Mouse (Mus musculus): ENCODE measurements at regions not wholly inside any gene's neighbourhood (a gene's known extent, or its start where the extent isn't known, plus 50 kb on each side); places are given as distances from the start of the nearest gene placed in this dataset.

DNA sequence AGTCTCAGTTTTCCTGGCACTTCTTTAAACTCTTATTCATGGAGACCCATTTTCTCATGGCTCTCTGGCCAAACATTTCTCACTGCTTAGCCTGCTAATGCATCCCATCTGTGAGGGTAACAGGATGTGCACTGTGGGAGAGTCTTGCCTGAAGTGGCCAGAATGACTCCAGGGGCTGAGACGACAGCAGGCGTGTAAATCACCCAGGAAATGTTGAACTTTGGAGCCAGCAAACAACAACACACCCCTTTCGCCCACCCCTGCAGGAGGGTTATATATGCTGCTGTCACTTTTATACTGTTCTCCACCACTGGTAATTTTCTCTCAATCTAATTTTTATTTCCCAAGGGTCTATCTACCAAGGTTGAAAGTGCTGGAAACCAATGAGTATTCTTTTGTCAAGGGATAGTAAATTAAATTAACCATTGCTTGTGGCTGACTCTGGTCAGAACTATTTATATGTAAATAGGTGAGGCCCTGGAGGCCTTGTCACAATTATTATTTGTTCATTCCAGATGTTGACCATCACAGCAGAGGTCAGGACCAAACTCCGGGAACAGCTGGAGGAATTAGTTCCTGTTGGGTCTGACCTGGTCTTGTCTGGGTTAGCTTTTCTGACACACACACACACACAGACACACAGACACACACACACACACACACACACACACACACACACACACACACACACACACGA is 378.2 kb downstream of the Nucb2 start:
- no peak for DNase-seq

DNA sequence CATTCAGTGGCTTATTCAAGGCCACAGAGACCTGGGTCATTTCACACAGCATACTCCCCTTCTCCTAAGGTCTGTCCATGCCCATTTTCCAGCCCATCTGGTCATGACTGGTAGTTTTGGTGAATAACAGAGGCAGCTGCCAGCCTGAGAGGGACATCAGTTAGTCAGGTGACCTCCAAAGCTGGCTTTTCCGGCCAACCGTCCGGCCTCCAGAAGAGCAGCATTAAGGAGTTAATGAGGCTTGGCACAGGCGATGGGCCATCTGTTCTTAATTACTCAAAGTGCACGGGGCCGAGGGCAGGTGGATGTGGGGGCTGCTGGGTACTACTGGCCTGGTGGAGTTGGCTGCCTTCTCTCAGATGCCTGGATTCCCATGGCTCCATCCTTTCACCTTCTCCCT is 389.7 kb downstream of the Nucb2 start:
- DNase-seq = no peak

DNA sequence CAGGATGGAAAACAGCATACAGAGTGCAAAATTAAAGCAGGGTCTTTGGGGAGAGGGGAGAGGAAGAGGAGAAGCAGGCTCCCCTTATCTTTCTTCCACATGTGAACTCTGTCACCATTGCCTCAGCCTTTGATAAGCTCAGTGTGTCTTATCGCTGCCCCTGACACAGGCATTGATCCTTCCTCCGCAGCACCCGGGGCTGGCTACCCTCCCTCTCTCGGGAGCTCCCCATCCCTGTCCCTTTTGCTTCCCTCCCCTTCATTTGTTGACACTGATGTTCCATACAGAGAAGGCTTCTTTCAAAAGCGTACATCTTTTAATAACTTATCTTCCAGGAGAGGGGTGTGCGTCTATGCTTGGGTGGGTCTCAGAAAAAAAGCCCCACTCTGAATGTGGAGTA is 411.6 kb downstream of the Nucb2 start:
- DNase-seq = no peak

DNA sequence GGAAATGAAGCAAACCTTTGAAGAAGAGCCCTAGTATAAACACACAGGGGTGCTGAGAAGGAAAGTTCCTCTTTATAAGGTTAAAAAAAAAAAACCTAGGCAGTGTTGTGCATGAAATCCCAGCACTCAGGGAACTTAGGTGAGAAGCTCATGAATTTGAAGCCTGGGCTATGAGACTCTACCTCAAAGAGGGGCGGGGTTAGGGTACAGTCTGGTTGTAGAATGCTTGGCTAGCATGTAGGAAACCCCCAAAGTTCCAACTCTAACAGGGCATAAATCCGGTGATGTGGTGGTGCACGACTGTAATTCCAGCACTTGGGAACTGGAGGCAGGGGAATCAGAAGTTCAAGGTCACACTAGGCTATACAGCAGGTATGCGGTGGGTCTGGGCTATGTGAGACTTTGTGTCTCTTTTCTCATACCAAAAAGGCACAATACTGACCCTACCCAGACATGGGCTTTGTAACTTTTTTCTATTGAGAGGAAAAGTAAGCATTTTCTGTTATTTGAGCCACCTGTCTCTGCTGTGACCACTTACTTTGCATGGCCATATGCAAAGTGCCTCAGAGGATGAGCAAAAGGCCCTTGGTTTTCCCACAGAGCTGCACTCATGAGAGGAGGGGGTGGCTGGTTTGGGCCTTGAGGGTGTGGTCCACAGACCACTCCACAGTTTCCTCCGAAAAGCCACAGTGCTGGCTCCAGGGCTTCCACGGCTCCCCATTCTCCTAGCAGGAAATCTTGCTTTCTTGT is 413.9 kb downstream of the Nucb2 start:
- no peak for DNase-seq

DNA sequence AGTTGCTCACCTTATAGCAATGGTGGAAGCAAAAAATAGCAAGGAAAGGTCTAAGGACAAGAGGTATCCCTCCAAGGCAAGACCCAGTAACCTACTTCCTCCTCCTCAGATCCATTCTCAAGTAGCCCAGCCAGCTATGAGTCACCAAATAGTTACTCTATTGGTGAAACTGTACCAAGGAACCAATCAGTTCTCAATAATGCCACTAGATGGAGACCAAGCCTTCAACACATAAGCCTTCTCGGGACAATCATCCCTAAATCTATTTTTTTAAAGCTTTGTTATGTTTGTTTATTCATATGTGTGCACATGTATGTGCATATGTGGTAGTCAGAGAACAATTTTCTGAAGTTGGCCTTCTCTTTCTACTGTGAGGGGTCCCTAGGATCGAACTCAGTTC is 434.3 kb upstream of the Xylt1 start:
- DNase-seq = no peak

DNA sequence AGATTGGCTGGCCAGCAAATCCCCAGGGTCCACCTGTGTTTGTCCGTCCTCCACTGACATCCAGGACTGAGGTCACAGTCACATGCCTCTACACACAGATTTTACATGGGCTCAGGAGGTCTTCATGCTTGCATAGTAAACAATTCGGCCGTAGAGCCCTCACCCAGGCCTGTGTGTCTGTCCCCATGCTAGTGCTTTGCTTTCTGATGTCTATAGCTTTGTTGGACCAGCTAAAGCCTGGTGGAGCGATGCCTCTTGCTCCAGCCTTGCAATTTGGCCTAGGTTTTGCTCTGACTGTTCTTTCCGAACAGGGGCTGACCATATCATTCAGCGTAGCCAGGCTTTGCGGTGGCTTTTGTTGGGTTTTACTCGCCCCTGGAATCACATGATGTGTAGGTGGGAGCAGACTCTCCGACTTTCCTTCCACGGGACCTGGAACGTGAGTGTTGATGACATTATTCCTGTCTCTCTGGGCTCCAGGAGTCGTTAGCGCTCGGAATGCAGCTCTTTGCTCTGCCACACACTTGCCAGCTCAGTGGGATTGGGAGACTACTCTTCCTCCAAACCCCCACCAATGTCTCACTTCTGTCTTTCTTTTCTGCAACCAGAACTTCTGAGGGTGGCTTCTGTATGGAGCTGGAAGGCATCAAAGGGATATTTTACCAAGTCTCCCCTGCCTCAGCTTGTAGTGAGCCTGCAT is 421.4 kb upstream of the Xylt1 start:
- no peak for DNase-seq

DNA sequence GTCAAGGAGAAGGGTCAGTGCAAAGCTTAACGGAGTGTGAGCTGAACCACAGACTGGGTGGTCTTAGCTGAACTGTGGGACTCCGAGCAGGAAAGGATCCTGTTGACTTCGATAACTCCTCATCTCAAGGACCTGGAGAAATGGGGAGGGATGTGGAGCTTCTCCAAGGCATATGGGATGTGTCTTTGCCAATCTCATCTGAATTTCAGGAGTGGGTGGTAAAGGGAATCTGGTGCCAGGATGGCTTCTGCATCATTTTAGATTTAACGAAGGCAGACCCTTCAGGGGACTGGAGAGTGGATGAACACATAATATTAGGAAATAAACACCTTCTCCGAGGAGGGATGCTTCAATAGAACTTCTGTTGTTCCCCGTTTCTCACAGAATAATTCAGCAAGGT is 416.9 kb upstream of the Xylt1 start:
- DNase-seq = no peak

DNA sequence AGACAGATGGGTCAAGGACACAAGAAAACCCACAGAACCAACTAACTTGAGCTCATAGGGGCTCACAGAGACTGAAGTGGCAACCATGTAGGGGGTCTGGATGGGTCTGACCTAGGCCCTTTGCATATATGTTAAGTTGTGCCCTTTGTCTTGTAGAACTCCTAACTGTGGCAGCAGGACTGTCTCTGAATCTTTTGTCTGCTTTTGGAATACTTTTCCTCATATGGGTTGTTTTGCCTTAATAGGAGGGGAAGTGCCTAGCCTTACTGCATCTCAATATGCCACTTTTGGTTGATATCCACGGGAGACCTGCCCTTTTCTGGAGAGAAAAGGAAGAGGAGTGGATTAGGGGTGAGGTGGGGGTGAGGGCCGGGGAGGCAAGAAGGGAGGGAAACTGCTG is 389.4 kb upstream of the Xylt1 start:
- DNase-seq = no peak

DNA sequence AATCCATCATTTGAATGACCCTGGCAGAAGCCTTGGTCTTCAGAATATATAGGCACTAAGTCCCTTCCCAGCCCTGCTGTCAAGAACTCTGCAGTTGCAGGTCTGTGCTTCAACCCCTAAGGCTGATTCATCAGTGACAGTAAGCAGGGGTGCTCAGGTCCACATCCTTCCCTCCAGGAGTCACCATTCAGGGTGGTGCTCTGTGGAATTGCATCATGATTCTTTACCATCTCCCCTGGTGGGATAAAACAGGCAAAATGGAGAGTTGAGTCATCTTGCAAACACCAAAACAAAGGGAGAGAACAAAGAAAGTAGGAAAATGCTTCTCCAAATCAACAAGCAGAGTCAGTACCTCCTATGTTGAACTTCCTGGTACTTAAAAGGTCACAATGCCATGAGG is 388.6 kb upstream of the Xylt1 start:
- no peak for DNase-seq

DNA sequence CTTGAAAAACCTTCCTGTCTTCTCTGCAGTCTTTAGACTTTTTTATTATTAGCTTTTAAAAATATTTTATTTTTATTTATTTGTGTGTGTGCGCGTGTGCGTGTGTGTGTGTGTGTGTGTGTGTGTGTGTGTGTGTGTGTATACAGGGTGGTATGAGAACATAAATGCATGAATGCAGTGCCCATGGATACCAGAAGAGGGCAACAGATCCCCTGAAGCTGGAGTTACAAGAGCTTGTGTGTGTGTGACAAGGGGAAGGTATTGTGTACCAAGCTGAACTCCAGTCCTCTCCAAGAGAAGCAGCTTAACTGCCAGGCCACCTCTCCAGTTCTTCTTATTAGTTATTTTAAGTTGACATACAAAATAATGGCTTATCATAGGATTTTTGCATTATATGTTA is 385.0 kb upstream of the Xylt1 start:
- DNase-seq = no peak

DNA sequence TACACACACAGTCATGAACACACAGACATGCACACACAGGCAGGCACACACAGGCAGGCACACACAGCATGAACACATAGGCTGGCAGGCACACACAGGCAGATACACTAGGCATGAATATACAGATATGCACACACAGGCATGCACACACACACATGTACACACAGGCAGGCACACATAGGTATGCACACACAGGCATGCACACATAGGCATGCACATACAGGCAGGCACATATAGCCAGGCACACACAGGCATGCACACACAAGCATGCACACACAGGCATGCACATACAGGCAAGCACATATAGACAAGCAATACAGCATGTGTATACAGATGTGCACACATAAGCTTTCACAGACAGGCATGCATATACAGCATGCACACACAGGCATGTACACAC is 377.6 kb upstream of the Xylt1 start:
- no peak for DNase-seq

DNA sequence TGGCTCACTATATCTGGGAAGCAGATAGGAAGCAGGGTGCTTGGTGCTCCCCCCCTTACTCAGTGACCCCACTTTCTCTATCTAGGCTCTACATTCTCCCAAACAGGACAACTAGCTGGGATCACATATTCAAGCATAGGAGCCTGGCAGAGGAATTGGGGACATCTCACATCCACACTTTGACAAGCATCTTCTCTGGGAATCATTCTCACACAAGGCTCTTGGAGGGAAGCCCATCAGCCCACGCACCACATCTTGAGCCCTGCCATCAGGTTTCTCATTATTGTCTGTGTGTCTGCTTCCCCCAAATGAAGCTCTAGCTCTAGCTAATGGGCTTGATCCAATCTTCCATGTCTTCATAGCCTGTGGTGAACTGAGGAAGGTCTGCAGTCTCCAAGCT is 362.4 kb upstream of the Xylt1 start:
- no peak for DNase-seq

DNA sequence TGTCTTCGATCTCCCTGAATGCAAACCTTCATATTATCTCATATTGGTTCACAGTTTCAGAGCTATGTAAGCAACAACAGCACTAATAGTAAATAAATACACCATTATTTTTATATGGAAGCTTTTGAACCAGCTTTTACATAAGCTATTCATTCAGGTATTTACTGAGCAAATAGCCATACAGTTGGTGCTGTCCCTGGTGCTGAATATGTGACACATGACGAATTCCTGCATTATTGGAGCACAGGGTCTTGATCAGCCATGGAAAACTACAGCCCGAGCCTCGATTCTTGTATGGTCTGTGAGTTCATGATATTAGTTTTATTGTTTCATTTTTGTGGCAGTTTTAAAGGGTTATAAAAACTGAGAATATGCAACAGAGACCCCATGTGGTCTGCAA is 359.1 kb upstream of the Xylt1 start:
- DNase-seq = peak; percentile 47

DNA sequence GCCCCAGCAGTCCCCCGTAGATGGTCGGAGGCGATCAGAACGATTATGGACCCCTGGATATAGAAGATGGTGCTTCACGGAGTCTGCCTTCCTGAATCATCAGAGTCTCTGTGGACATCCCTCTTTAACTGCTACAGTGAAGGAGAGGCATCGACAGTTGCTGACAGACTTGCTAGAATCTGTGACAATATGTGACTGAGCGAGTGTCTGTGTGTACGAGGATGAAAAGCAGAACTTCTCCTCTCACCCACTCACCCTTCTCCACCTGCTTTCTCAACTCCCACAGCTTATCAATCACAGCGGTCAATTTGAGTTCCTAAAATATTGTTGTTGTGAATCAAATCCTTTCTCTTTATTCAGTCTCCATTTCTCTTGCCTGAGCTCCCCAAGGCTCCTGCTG is 335.9 kb upstream of the Xylt1 start:
- no peak for DNase-seq

DNA sequence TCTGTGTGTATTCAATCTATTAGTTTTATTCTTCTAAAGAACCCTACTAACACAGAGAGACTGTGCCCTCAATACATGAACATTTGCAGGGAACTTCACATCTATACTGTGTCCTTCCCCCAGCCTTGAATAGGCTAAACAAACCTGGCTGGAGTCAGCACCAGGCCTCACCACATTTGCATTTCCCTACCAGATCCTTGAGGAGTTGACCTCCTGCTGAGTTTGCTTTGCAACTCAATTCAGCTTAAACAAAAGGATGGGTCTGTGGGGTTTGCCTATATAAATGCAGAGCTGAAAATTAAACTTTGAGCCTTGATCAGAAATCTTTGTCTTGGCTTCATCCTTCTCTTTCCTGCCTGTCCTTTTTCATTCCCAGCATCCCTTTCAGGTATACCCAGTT is 331.5 kb upstream of the Xylt1 start:
- no peak for DNase-seq

DNA sequence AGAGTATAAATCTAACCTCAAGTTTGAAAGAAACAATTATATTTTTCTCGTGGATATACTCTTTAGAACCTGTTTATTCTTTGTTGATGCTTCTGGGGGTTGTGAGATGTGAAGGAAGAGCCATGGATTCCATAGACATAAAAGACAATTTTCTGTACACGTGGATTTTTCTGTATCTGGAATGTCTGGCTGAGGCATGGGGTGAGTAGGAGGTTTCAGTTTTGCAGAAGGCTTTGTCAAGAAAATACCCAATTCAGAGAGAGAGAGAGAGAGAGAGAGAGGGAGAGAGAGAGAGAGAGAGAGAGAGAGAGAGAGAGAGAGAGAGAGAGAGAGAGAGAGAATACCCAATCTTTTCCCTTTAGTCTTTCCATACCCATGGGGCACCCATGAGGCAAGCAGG is 315.0 kb upstream of the Xylt1 start:
- no peak for DNase-seq

DNA sequence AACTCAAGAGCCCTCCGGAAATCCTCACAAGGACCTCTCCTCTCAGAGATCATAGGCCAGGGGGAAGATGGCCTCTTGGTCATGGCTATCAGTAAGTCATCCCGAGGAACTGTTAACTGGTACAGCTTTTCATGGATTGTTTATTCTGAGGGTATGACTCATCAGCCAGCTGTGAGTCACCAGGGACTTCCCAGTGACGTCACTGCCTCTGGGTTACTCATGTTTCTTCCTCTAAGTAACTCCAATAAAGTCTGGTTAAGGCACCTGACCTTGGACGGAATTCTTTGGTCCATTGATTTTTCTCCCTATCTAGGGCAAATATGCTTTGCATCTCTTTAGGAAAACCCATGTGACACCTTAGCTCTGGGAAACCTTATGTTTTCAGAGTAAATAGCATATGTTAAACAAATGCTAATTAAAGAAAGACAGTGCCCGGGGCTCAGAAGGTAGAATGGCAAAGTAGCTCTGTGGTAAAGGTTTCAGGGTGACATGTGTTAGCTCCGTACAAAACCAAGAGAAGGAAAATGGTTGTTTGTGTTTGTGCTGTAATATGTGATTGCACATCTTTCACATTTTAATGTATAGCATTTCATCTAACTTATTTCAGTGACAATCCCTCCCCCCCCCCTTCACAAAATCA is 289.7 kb upstream of the Xylt1 start:
- peak; percentile 54 for DNase-seq

DNA sequence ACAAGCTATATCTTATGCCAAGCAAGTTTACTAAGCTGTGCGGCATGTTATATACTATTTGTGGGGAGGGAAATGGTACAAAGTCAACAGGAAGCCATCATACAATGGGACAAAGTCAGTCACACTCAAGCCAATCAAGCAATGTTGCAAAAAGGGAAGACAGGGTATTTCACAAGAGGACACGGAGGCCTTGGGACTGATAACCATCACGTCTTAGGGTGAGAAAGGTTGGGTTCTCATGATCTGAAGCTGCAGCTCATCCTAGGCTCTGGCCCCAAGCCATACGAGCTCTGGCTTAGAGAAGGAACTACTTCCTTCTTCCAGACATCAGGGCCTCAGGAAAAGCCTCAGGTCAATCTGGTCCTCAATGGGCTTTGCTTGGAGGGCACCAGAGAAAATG is 287.9 kb upstream of the Xylt1 start:
- peak; percentile 33 for DNase-seq

DNA sequence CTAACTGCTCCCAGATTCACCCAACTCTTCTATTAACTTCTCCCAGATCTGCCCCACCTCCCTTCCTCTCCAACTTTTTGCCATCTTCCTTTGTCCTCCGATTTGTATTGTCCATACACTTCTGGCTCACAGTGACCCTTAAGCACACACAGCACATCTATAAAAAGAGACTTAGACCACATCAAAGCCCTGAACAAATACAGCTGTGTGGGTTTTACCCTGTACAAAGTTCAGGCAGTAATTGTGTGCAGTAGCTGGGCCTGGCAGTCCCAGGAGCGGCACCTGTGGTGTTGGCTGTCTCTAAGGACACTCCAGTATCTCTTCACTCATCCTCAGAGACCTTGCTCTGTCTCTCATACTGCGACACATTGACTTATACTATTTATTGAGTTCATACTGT is 283.2 kb upstream of the Xylt1 start:
- no peak for DNase-seq

DNA sequence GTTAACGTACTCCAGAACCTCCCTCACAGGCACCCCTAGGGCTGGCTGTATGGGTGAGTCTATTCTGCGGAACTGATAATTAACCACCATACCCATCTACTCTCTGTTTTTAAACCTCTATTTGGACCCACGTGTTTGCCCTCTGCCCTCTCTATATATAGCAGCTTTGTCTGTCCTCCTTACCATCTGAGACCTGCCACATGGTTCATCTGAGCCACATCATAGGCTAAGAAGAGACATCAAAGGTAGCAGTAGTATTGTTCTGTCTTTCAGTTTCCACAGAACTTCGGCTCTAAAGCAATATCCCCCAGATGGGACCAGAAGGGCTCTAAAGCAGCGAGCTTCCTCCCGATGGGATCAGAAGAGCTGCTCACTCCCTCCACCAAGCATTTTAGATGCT is 281.7 kb upstream of the Xylt1 start:
- DNase-seq = no peak

DNA sequence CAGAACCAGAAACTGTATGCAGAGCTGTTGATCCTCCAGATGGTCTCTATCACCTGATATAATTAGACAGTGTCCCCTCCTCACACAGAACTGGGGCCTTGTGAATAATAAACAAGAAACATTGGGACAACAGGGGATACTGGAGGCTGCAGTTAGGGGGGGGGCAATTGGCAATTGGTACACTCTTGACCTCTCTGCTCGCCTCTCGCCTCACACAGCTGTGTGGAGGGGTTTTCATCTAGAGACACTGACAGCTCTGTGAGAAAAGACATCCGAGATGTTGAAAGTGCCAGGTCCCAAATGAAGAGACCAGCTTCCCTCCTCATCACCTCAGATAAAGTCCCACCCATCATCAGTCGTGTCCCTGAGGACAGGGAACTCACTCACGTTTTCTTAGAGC is 277.7 kb upstream of the Xylt1 start:
- no peak for DNase-seq

DNA sequence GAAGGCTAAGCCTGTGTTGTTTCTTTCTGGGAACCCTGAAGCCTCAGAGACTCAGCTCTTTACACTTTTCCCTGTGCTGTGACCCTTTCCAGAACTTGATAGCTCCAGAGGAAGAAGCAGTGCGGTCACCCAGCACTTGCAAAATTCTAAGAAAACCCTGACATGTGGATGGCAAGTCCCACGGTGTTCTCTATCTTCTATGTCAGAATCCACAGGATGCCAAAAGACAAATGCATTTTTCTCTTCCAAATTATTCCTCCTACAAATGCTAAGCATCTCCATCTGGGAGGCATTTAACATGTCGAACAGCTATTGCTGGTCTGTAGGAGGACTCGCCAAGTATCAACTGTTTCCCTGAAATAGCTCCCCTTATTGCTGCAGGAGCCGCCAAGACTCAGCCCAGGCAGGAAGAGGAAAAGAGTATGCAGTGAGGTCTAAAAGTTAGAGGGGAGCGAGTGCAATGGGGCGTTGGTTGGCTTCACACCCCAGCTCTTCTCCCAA is 274.0 kb upstream of the Xylt1 start:
- DNase-seq = no peak

DNA sequence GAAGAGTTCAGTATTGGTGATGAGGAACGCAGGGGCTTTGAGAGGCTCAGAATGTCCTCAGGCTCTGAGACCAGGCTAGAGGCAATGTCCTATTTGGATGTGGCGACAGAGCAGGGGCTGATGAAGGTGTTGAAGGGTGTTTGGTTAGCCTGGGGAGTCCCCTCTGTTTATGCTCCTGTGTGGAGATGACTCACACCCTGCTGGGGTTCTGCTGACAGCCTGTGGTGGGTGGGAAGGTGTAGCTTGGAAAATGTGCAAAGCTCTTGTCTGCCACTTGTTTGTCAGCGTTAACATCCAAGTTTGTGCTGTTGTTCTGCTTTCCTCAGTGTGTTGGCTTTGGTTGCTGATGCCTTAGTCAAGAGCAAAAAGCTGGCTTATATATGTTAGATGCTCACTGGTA is 272.4 kb upstream of the Xylt1 start:
- DNase-seq = no peak

DNA sequence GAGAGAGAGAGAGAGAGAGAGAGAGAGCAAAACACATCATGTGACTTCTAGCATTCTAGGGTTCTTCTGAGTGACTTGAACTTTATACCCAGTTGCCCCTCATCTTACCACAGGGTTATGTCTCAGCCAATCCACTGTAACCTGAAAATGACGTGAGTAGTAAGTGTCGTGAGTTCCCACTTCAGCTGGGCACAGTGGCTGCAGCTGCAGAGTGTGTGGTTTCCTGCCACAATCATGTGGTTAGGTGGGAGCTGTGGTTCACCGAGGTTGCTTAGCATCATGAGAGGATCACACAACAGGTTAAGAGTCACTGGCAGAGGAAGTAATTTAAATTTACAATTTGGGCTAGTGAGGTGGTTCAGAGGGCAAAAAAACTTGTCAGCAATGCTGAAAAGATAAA is 253.1 kb upstream of the Xylt1 start:
- no peak for DNase-seq
